Mouse (Mus musculus): Measurements from ENCODE around the gene Pcbp3.

DNA sequence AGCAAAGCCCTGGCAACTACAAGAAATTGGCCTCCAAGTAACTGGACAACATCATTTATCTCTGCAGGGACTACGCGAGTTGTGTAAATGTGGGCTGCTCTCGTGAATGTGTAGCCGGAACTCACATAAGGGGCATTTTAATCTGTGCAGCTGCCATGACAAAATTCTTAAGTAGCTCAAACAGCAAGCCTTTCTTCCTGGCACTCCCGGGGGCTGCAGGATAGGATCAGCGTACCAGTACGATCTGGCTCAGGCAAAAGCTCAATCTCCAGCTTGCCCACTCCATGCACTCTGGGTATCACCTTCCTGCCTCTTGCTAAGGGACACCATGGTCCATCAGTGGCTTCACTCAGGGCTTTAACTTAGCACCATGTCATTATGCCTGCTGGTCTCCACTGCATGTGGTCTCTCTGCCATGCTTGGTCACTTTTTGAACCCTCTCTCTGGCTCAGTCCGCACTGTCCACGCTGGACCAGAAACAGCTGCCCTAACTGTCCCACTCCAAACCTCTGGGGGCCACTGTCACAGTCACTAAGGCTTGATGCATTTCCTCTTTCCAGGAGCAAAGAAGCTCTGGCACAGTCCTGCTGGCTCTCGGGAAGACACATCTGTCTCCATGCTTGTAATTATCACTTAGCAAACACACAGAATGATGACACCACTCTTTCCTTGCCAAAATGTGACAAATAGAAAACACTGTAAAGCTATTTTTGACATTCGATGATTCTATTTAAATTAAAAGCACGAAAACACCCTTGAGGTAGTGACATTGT, 102.1 kb downstream of the Pcbp3 start:
- TF ChIP-seq TAL1 (IDR thresholded peaks at IDR 0.05; ENCODE audit: low read length) (no peak), GATA1 (IDR thresholded peaks at IDR 0.05; ENCODE audit: low read length) (no peak)

Measured in erythroblast, embryonic 14.5 days (primary cell).